Mouse (Mus musculus): ENCODE data around the gene Vmn1r12. TPM values are rescaled to one million over a fixed set of nuclear protein-coding genes. Genes with fewer than 3 reads are reported as not detected.

Gene Vmn1r12
- polyA plus RNA-seq (2012; rRNA removed): not detected in 2 replicates

DNA sequence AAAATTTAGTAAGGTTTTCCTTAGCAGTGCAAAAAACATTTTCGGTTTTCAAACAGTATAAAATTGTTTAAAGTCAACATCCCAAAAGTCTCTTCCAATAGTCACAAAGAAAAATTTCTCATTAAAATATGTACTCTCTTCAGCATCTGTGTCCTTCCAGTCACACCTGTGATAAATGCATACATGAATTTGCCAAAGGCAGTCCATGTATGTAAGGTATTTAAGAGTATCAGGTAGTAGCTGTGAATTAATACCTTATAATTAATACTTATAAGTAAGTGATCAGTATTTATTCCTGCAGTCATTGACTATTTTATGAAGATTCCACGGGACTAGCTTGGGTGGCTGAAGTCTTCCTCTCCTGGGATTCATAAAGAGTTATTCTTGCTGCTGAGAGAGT lies at the start of gene Vmn1r12:
Gene Vmn1r12, plus strand, starts transcription at position 301 of the 400 bp plus-strand sequence.

DNA sequence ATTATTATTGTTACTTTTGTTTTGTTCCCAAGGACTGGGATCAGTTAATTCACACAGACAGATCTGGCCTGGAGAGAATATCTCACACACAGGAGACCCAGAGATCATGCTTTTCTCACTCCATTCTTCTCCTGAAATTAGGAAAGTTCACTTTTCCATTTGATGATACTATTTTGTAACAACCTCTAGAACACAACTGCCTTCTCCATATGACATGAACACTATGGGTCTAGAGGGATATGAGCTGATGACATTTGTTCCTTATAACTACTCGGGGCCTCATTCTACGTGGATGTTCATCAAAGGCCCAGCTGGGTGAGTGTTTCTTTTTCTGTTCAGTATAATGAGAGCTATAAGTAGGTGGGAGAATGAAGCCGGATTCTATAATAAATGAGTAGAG lies 47.6 kb upstream of the Vmn1r12 start, which contains the start of gene Vmn1r10:
Gene Vmn1r10, plus strand, starts transcription at position 301 of the 400 bp plus-strand sequence.

DNA sequence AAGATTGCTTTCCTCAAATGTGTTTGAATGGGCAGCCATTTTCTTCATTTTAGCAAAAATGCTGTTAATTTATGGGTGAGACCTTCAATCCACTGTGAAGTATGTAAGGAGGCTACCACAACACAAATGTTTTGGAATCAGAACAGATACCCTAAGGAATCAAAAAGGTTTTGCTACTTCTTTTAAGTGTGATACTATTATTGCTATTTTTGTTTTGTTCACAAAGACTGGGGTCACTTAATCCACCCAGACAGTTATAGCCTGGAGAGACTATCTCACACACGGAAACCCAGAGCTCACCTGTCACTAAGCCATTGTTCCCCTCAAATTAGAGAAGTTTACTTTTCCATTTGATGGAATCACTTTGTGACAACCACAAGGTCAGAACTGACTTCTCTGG lies 23.6 kb upstream of the Vmn1r12 start, which contains the start of gene Vmn1r11:
Gene Vmn1r11, plus strand, starts transcription at position 301 of the 400 bp plus-strand sequence.

DNA sequence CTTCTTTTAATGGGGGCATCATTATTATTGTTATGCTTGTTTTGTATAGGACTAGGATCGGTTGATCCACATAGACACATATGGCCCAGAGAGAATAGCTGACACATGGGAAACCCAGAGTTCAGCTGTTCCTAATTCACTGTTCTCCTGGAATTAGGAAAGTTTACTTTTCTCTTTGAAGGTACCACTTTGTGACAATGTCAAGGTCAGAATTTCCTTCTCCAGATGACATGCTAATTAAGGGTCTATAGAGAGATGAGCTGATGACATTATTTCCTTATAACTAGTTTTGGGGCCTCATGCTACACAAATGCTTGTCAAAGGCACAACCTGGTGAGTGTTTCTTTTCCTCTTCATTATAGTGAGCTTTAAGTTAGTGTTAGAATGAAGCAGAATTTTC lies 46.3 kb downstream of the Vmn1r12 start, which contains the start of gene Vmn1r13:
Gene Vmn1r13, plus strand, starts transcription at position 301 of the 400 bp plus-strand sequence.

Other genes with a start within 250 kb of the Vmn1r12 start
- 82.1 and 107 TPM in 2 replicates for gene Nt5c3, start 233.0 kb upstream of the Vmn1r12 start, polyA plus RNA-seq (2012; rRNA removed)
- gene Vmn1r4, start 232.9 kb upstream of the Vmn1r12 start, polyA plus RNA-seq (2012; rRNA removed): 0.14 and 0.15 TPM in 2 replicates
- gene Vmn1r5, start 186.6 kb upstream of the Vmn1r12 start, polyA plus RNA-seq (2012; rRNA removed): not detected in 2 replicates
- not detected in 2 replicates for gene Vmn1r6, start 159.7 kb upstream of the Vmn1r12 start, polyA plus RNA-seq (2012; rRNA removed)
- gene Vmn1r7, start 131.6 kb upstream of the Vmn1r12 start, polyA plus RNA-seq (2012; rRNA removed): not detected in 2 replicates
- gene Vmn1r8, start 124.6 kb upstream of the Vmn1r12 start, polyA plus RNA-seq (2012; rRNA removed): not detected in 2 replicates
- not detected in 2 replicates for gene Vmn1r9, start 90.1 kb upstream of the Vmn1r12 start, polyA plus RNA-seq (2012; rRNA removed)
- not detected in 2 replicates for gene Vmn1r10, start 47.5 kb upstream of the Vmn1r12 start, polyA plus RNA-seq (2012; rRNA removed)
- gene Vmn1r11, start 23.5 kb upstream of the Vmn1r12 start, polyA plus RNA-seq (2012; rRNA removed): not detected in 2 replicates
- gene Vmn1r13, start 46.4 kb downstream of the Vmn1r12 start, polyA plus RNA-seq (2012; rRNA removed): not detected in 2 replicates
- gene Vmn1r14, start 74.8 kb downstream of the Vmn1r12 start, polyA plus RNA-seq (2012; rRNA removed): not detected in 2 replicates
- not detected in 2 replicates for gene Vmn1r15, start 101.0 kb downstream of the Vmn1r12 start, polyA plus RNA-seq (2012; rRNA removed)
- gene Vmn1r16, start 172.6 kb downstream of the Vmn1r12 start, polyA plus RNA-seq (2012; rRNA removed): not detected in 2 replicates
- not detected in 2 replicates for gene Vmn1r17, start 206.8 kb downstream of the Vmn1r12 start, polyA plus RNA-seq (2012; rRNA removed)
- not detected in 2 replicates for gene Vmn1r18, start 238.9 kb downstream of the Vmn1r12 start, polyA plus RNA-seq (2012; rRNA removed)
- not detected in 2 replicates for gene Vmn1r19, start 246.9 kb downstream of the Vmn1r12 start, polyA plus RNA-seq (2012; rRNA removed)

All from liver, embryonic 14 days (tissue).